8 mouse cellular contexts compared by ENCODE assay signal in the genomic region with DNA sequence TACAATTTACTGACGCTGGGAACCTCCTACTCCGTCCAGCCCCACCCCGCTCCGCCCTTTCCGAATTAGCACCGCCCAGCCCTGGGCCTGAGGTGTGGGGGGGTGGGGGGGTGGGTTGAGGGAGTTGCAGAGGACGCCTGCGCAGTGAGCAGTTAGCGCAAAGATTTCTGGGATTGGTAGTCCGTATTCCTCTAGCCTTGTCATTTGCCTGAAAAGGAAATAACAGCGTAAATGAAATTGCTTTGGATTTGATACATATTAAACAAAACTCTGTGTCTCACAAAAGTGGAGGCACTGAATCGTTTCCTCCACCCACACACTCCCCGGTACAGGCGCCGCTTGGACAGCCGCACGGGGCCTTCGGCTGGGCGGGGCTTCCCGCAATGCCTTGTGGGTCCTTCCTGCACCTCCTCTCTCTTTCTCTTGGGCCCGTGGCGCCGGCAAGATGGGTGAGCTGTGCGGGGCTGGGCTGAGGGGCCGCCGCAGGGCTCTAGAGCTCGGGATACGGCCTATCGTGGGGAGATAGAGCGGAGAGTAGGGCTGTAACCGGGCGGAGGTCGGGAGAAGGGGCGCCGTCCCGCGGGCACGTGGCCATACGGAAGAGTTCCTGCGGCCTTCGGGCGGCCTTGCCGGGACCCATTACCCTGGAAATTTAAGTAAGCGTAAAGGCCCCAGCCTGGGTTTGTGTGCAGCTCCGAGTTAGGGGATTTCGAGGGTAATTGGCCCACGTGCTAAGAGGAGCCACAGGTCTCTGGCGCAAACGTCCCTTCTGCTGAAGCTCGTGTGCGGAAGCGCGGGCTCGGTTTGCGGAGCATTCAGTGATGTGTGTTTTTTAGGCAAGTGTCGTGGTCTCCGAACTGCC. TPM values are rescaled to one million over a fixed set of nuclear protein-coding genes. Genes with fewer than 3 reads are reported as not detected.
DNase-seq lines count a peak whose midpoint lies in the region; ATAC-seq lines count a peak whose summit lies in the region.

Gene Rps23 (plus strand): TSS at position 208 of the 862 bp plus-strand sequence.

- peak within 1 kb of the TSS; percentile 61 for H3K4me2 ChIP-seq in kidney, embryonic 15.5 days

- peak within 1 kb of the TSS; percentile 90 for H3K9ac ChIP-seq in kidney, embryonic 15.5 days

- peak within 1 kb of the TSS; percentile 98 for H3K27ac ChIP-seq in heart, embryonic 10.5 days
- H3K27ac ChIP-seq in kidney, embryonic 15.5 days = peak within 1 kb of the TSS; percentile 83

- under 1% methylated on average over 57 of the region's 57 CpGs for WGBS in heart, embryonic 10.5 days
- under 1% methylated on average over 57 of the region's 57 CpGs for WGBS in kidney, embryonic 15.5 days

- peaks cover 33% of the 10 kb centered on the region for H3K36me3 ChIP-seq in heart, embryonic 10.5 days
- peaks cover 33% of the 10 kb centered on the region for H3K36me3 ChIP-seq in kidney, embryonic 15.5 days

- H3K4me1 ChIP-seq in heart, embryonic 10.5 days = no peaks in the 10 kb centered on the region
- H3K4me1 ChIP-seq in kidney, embryonic 15.5 days = peaks cover 4% of the 10 kb centered on the region; the same call in 1 of the 2 replicates

- no peaks in the 10 kb centered on the region for H3K27me3 ChIP-seq in heart, embryonic 10.5 days (ENCODE audit: insufficient read depth, poor library complexity, severe bottlenecking)
- no peaks in the 10 kb centered on the region for H3K27me3 ChIP-seq in kidney, embryonic 15.5 days

- peak; percentile 98 for ATAC-seq in erythroblast, adult 5-6 weeks (replicated peaks; ENCODE audit: low FRiP score, poor library complexity, severe bottlenecking)
- peak; percentile 98 for ATAC-seq in kidney, embryonic 15.5 days (replicated peaks; ENCODE audit: low FRiP score)
- ATAC-seq in monocyte, adult 5-6 weeks (replicated peaks; ENCODE audit: insufficient number of reproducible peaks, low FRiP score, low TSS enrichment, poor library complexity, severe bottlenecking) = peak; percentile 82

- peak; percentile 95 to 96 for DNase-seq in B cell, adult 2 months
- peak; percentile 97 for DNase-seq in brain, adult 2 months (ENCODE audit: low read depth, low spot score)
- DNase-seq in heart, embryonic 10.5 days (ENCODE audit: low spot score) = peak; percentile 97
- DNase-seq in liver = peak; percentile 96
- DNase-seq in spleen, postnatal 4 days (ENCODE audit: low spot score in 2 of 2) = peak; percentile 89 to 95

- H3K9me3 ChIP-seq in heart, embryonic 10.5 days = no peaks in the 10 kb centered on the region
- H3K9me3 ChIP-seq in kidney, embryonic 15.5 days (replicated peaks) = no peaks in the 10 kb centered on the region

- H3K4me3 ChIP-seq in heart, embryonic 10.5 days = peak within 1 kb of the TSS; percentile 92
- H3K4me3 ChIP-seq in kidney, embryonic 15.5 days (replicated peaks) = peak within 1 kb of the TSS; percentile 95

RNA-seq across cellular contexts. Expression of gene Rps23, which starts in this region (rescaled TPM):
- total RNA-seq in erythroblast, adult 5-6 weeks (2015; ENCODE audit: low replicate concordance) = 281 and 297 TPM in 2 replicates
- total RNA-seq in erythroblast, adult 5-6 weeks (2017; ENCODE audit: low replicate concordance) = 387 and 828 TPM in 2 replicates
- polyA plus RNA-seq in heart, embryonic 10.5 days (2016; fragmentation: Nextera tagmentation; extraction: Ambion mirVana) = 139 and 171 TPM in 2 replicates
- 221 and 262 TPM in 2 replicates for polyA plus RNA-seq in kidney, embryonic 15.5 days (2015; fragmentation: Nextera tagmentation; extraction: Ambion mirVana)
- total RNA-seq in monocyte, adult 5-6 weeks (2017) = 2,086 to 4,129 TPM (median 3,828 TPM) in 3 replicates

Comparison
In these comparisons a context has a peak if more than half of its experiments do, and no peak if none do; other contexts are left out.
1. Peak in every context shown above with its lines: DNase-seq, ATAC-seq, H3K4me3 ChIP-seq and H3K27ac ChIP-seq.